Mouse (Mus musculus): Measurements from ENCODE around the gene Steap2.

GRCm38 (mm10) chr5:5646173-5646572, 48.2 kb downstream of the Steap2 start:
- TF ChIP-seq CTCF (IDR thresholded peaks at IDR 0.05; ENCODE audit: borderline replicate concordance, extremely low read depth, insufficient read depth, insufficient read length) (no peak), POLR2A (IDR thresholded peaks at IDR 0.05; ENCODE audit: borderline replicate concordance, extremely low read depth, insufficient read depth, insufficient read length, poor library complexity, severe bottlenecking) (no peak)
